Mouse (Mus musculus) neural tube, embryonic 13.5 days (tissue): ENCODE measurements around the gene Helt. TPM values are rescaled to one million over a fixed set of nuclear protein-coding genes. Genes with fewer than 3 reads are reported as not detected.

ENCODE experiments used
- ATAC-seq: fragments of 200-750 bp; cut with Nextera tagmentation; 2 replicates; pipeline ENCODE4 v1.8.0; 2017; ENCODE audit warnings: low read depth, mild to moderate bottlenecking, moderate TSS enrichment, moderate library complexity
- H3K27ac ChIP-seq: fragments of 300-500 bp; sonication (generic); replicated peaks from 2 replicates; pipeline ENCODE4 v1.5.1; 2015; ENCODE audit warnings: moderate library complexity, mild to moderate bottlenecking, inconsistent platforms
- H3K27me3 ChIP-seq: fragments of 300-500 bp; sonication (generic); 2 replicates; pipeline ENCODE4 v1.6.1; 2015; ENCODE audit warnings: mild to moderate bottlenecking, inconsistent platforms
- H3K36me3 ChIP-seq: fragments of 300-500 bp; sonication (generic); 2 replicates; pipeline ENCODE4 v1.6.1; 2015; ENCODE audit warnings: mild to moderate bottlenecking, inconsistent platforms
- H3K4me1 ChIP-seq: fragments of 300-500 bp; sonication (generic); replicated peaks from 2 replicates; pipeline ENCODE4 v1.6.1; 2015; ENCODE audit warnings: inconsistent platforms
- H3K4me2 ChIP-seq: fragments of 300-500 bp; sonication (generic); 2 replicates; pipeline ENCODE4 v1.6.1; 2015; ENCODE audit warnings: inconsistent platforms, mild to moderate bottlenecking, moderate library complexity
- H3K4me3 ChIP-seq: fragments of 300-500 bp; sonication (generic); 2 replicates; pipeline ENCODE4 v1.5.1; 2015; ENCODE audit warnings: mild to moderate bottlenecking, inconsistent platforms
- H3K9ac ChIP-seq: fragments of 300-500 bp; sonication (generic); 2 replicates; pipeline ENCODE4 v1.6.1; 2015; ENCODE audit warnings: moderate library complexity, mild to moderate bottlenecking, inconsistent platforms
- H3K9me3 ChIP-seq: fragments of 300-500 bp; sonication (generic); 2 replicates; pipeline ENCODE4 v1.6.1; 2016; ENCODE audit warnings: inconsistent platforms
- WGBS: fragments of 180-500 bp; shearing (Covaris S2); methylation state at CpG from one replicate; pipeline ENCODE4 v1.1.7; 2015; 5-methylcytosine and 5-hydroxymethylcytosine counted together
- polyA plus RNA-seq: library from polyadenylated mRNA; unstranded; fragments of >200 nt; fragmentation: Nextera tagmentation; extraction: Ambion mirVana; gene quantifications from 2 replicates; pipeline ENCODE4 v1.2.1, GENCODE M21; 2015

The Helt gene
- polyA plus RNA-seq, result 0.36 and 0.58 TPM in 2 replicates

- H3K9ac ChIP-seq, result no peak within 1 kb of the TSS
- under 1% methylated on average over 50 of the region's 50 CpGs for WGBS
- no peak for ATAC-seq
Measured at GRCm38 (mm10) chr8:46294181-46294892, at the start of gene Helt. Gene Helt, minus strand, starts transcription at chr8:46294671.

GRCm38 (mm10) chr8:46342272-46342671, 47.8 kb upstream of the Helt start:
- ATAC-seq, result no peak
- Histone ChIP-seq H3K9ac (no peak overlapping the region), H3K27ac (no peak overlapping the region), H3K4me1 (no peaks in the 10 kb centered on the region), H3K4me3 (no peak overlapping the region), H3K9me3 (no peaks in the 10 kb centered on the region), H3K36me3 (no peaks in the 10 kb centered on the region), H3K27me3 (no peaks in the 10 kb centered on the region), H3K4me2 (no peak overlapping the region)
- WGBS, result 80% methylated on average over 13 of the region's 13 CpGs

More at GRCm38 (mm10) chr8:46294181-46294892, at the start of gene Helt:
- Histone ChIP-seq H3K36me3 (no peaks in the 10 kb centered on the region), H3K27me3 (peaks cover 99% of the 10 kb centered on the region), H3K9me3 (no peaks in the 10 kb centered on the region), H3K4me3 (no peak within 1 kb of the TSS), H3K4me1 (peaks cover 32% of the 10 kb centered on the region), H3K27ac (no peak within 1 kb of the TSS), H3K4me2 (peak within 1 kb of the TSS; percentile 38)

- ATAC-seq, result no peak
- WGBS, result 84% methylated on average over 14 of the region's 14 CpGs
Measured at GRCm38 (mm10) chr8:46340381-46341273, 46.2 kb upstream of the Helt start.

GRCm38 (mm10) chr8:46339317-46339716, 44.8 kb upstream of the Helt start:
- 79% methylated on average over 5 of the region's 5 CpGs for WGBS
- Histone ChIP-seq H3K4me2 (no peak overlapping the region), H3K9me3 (no peaks in the 10 kb centered on the region), H3K27me3 (no peaks in the 10 kb centered on the region), H3K9ac (no peak overlapping the region), H3K36me3 (no peaks in the 10 kb centered on the region), H3K4me1 (no peaks in the 10 kb centered on the region), H3K27ac (no peak overlapping the region), H3K4me3 (no peak overlapping the region)
- ATAC-seq, result no peak

More at GRCm38 (mm10) chr8:46340381-46341273, 46.2 kb upstream of the Helt start:
- H3K36me3 ChIP-seq, result no peaks in the 10 kb centered on the region
- H3K9me3 ChIP-seq, result no peaks in the 10 kb centered on the region
- H3K4me3 ChIP-seq, result no peak overlapping the region
- H3K4me1 ChIP-seq, result no peaks in the 10 kb centered on the region
- no peaks in the 10 kb centered on the region for H3K27me3 ChIP-seq
- H3K4me2 ChIP-seq, result no peak overlapping the region
- H3K9ac ChIP-seq, result no peak overlapping the region
- no peak overlapping the region for H3K27ac ChIP-seq

GRCm38 (mm10) chr8:46336351-46336750, 41.9 kb upstream of the Helt start:
- Histone ChIP-seq H3K36me3 (no peaks in the 10 kb centered on the region), H3K4me2 (no peak overlapping the region), H3K4me1 (no peaks in the 10 kb centered on the region), H3K4me3 (no peak overlapping the region), H3K27ac (no peak overlapping the region), H3K27me3 (no peaks in the 10 kb centered on the region), H3K9me3 (no peaks in the 10 kb centered on the region; the same call in 1 of the 2 replicates), H3K9ac (no peak overlapping the region)
- no peak for ATAC-seq
- 94% methylated on average over 8 of the region's 8 CpGs for WGBS

- H3K4me2 ChIP-seq, result no peak overlapping the region
- H3K9me3 ChIP-seq, result no peaks in the 10 kb centered on the region; the same call in 1 of the 2 replicates
- H3K27me3 ChIP-seq, result no peaks in the 10 kb centered on the region
- no peaks in the 10 kb centered on the region for H3K4me1 ChIP-seq
- 85% methylated on average over 7 of the region's 7 CpGs for WGBS
- no peak overlapping the region for H3K27ac ChIP-seq
- no peak overlapping the region for H3K4me3 ChIP-seq
- H3K9ac ChIP-seq, result no peak overlapping the region
- H3K36me3 ChIP-seq, result no peaks in the 10 kb centered on the region
- ATAC-seq, result no peak
Measured at GRCm38 (mm10) chr8:46332389-46333061, 38.1 kb upstream of the Helt start.

GRCm38 (mm10) chr8:46331801-46332200, 37.3 kb upstream of the Helt start:
- WGBS, result 73% methylated on average over 5 of the region's 5 CpGs
- Histone ChIP-seq H3K4me2 (no peak overlapping the region), H3K4me3 (no peak overlapping the region), H3K27ac (no peak overlapping the region), H3K27me3 (no peaks in the 10 kb centered on the region), H3K4me1 (no peaks in the 10 kb centered on the region), H3K9me3 (no peaks in the 10 kb centered on the region; the same call in 1 of the 2 replicates), H3K36me3 (no peaks in the 10 kb centered on the region), H3K9ac (no peak overlapping the region)
- no peak for ATAC-seq

GRCm38 (mm10) chr8:46329396-46329795, 34.9 kb upstream of the Helt start:
- no peaks in the 10 kb centered on the region for H3K27me3 ChIP-seq
- WGBS, result 84% methylated on average over 4 of the region's 4 CpGs
- H3K9me3 ChIP-seq, result no peaks in the 10 kb centered on the region; the same call in 1 of the 2 replicates
- H3K4me2 ChIP-seq, result no peak overlapping the region
- H3K9ac ChIP-seq, result no peak overlapping the region
- H3K36me3 ChIP-seq, result no peaks in the 10 kb centered on the region
- no peaks in the 10 kb centered on the region for H3K4me1 ChIP-seq
- no peak overlapping the region for H3K4me3 ChIP-seq
- ATAC-seq, result no peak
- H3K27ac ChIP-seq, result no peak overlapping the region

- ATAC-seq, result no peak
- H3K4me1 ChIP-seq, result no peaks in the 10 kb centered on the region
- H3K36me3 ChIP-seq, result no peaks in the 10 kb centered on the region
- H3K9me3 ChIP-seq, result no peaks in the 10 kb centered on the region; the same call in 1 of the 2 replicates
- WGBS, result 91% methylated on average over 7 of the region's 7 CpGs
- no peak overlapping the region for H3K27ac ChIP-seq
- H3K9ac ChIP-seq, result no peak overlapping the region
- no peak overlapping the region for H3K4me2 ChIP-seq
- H3K27me3 ChIP-seq, result no peaks in the 10 kb centered on the region
- no peak overlapping the region for H3K4me3 ChIP-seq
Measured at GRCm38 (mm10) chr8:46327284-46327683, 32.8 kb upstream of the Helt start.

GRCm38 (mm10) chr8:46326715-46327114, 32.2 kb upstream of the Helt start:
- H3K4me3 ChIP-seq, result no peak overlapping the region
- no peaks in the 10 kb centered on the region for H3K4me1 ChIP-seq
- H3K4me2 ChIP-seq, result no peak overlapping the region
- no peak overlapping the region for H3K27ac ChIP-seq
- 93% methylated on average over 5 of the region's 5 CpGs for WGBS
- no peaks in the 10 kb centered on the region; the same call in 1 of the 2 replicates for H3K9me3 ChIP-seq
- no peak for ATAC-seq
- H3K27me3 ChIP-seq, result no peaks in the 10 kb centered on the region
- no peaks in the 10 kb centered on the region for H3K36me3 ChIP-seq
- no peak overlapping the region for H3K9ac ChIP-seq

GRCm38 (mm10) chr8:46324676-46325075, 30.2 kb upstream of the Helt start:
- Histone ChIP-seq H3K4me2 (no peak overlapping the region), H3K4me3 (no peak overlapping the region), H3K4me1 (no peaks in the 10 kb centered on the region), H3K9ac (no peak overlapping the region), H3K9me3 (no peaks in the 10 kb centered on the region), H3K27me3 (no peaks in the 10 kb centered on the region), H3K27ac (no peak overlapping the region), H3K36me3 (no peaks in the 10 kb centered on the region)
- ATAC-seq, result no peak
- WGBS, result 73% methylated on average over 5 of the region's 5 CpGs
